Mouse (Mus musculus) frontal cortex, postnatal 14 days (tissue): ENCODE data around the gene Mgmt.

Experiments
- DNase-seq, 2 experiments: peaks; one replicate each; pipeline ENCODE4 v3.0.0; 2022; ENCODE audit warnings: low spot score in 2 of 2

Mgmt gene

GRCm38 (mm10) chr7:137001215-137001614, 106.8 kb downstream of the Mgmt start:
- DNase-seq, result no peak

- no peak for DNase-seq
Observed at GRCm38 (mm10) chr7:137001783-137002182, 107.4 kb downstream of the Mgmt start.

- DNase-seq, result no peak
Observed at GRCm38 (mm10) chr7:137002431-137002830, 108.0 kb downstream of the Mgmt start.

GRCm38 (mm10) chr7:137005293-137005692, 110.9 kb downstream of the Mgmt start:
- DNase-seq, result no peak

GRCm38 (mm10) chr7:137008321-137008720, 113.9 kb downstream of the Mgmt start:
- no peak for DNase-seq

- no peak for DNase-seq
Observed at GRCm38 (mm10) chr7:137009732-137010275, 115.4 kb downstream of the Mgmt start.

GRCm38 (mm10) chr7:137010451-137010850, 116.0 kb downstream of the Mgmt start:
- DNase-seq, result no peak

GRCm38 (mm10) chr7:137012687-137013086, 118.3 kb downstream of the Mgmt start:
- no peak for DNase-seq

- DNase-seq, result no peak
Observed at GRCm38 (mm10) chr7:137013433-137013832, 119.0 kb downstream of the Mgmt start.

- DNase-seq, result no peak
Observed at GRCm38 (mm10) chr7:137018614-137019013, 124.2 kb downstream of the Mgmt start.

- DNase-seq, result no peak
Observed at GRCm38 (mm10) chr7:137020195-137020594, 125.8 kb downstream of the Mgmt start.

GRCm38 (mm10) chr7:137030789-137031188, 136.4 kb downstream of the Mgmt start:
- DNase-seq, result no peak

- no peak for DNase-seq
Observed at GRCm38 (mm10) chr7:137033177-137033576, 138.8 kb downstream of the Mgmt start.

GRCm38 (mm10) chr7:137034986-137035385, 140.6 kb downstream of the Mgmt start:
- DNase-seq, result no peak

- DNase-seq, result no peak
Observed at GRCm38 (mm10) chr7:137035916-137036315, 141.5 kb downstream of the Mgmt start.

GRCm38 (mm10) chr7:137037471-137037870, 143.1 kb downstream of the Mgmt start:
- no peak for DNase-seq

GRCm38 (mm10) chr7:137037872-137038271, 143.5 kb downstream of the Mgmt start:
- DNase-seq, result no peak

GRCm38 (mm10) chr7:137038311-137038945, 144.0 kb downstream of the Mgmt start:
- DNase-seq, result no peak

GRCm38 (mm10) chr7:137038946-137039320, 144.5 kb downstream of the Mgmt start:
- DNase-seq, result no peak

GRCm38 (mm10) chr7:137040646-137041045, 146.2 kb downstream of the Mgmt start:
- DNase-seq, result no peak

- DNase-seq, result no peak
Observed at GRCm38 (mm10) chr7:137046891-137047290, 152.5 kb downstream of the Mgmt start.

GRCm38 (mm10) chr7:137048086-137048922, 153.9 kb downstream of the Mgmt start:
- no peak for DNase-seq

GRCm38 (mm10) chr7:137054343-137054742, 159.9 kb downstream of the Mgmt start:
- no peak for DNase-seq
